Mouse (Mus musculus) heart, embryonic 13.5 days (tissue): Measurements from ENCODE around the gene Hmcn1. TPM values are rescaled to one million over a fixed set of nuclear protein-coding genes. Genes with fewer than 3 reads are reported as not detected.
A peak's percentile ranks its signal among the peaks of the same experiment; 100 is the strongest.

Experiments used
- ATAC-seq: fragments of 200-750 bp; cut with Nextera tagmentation; 2 replicates; pipeline ENCODE4 v1.8.0; 2017; ENCODE audit warnings: moderate TSS enrichment; ENCODE audit not compliant: insufficient number of reproducible peaks, low FRiP score, low TSS enrichment; ENCODE audit errors: extremely low read depth
- H3K27ac ChIP-seq: fragments of 300-500 bp; sonication (generic); replicated peaks from 2 replicates; pipeline ENCODE4 v1.5.1; 2015; ENCODE audit warnings: moderate library complexity, mild to moderate bottlenecking, inconsistent platforms
- H3K27me3 ChIP-seq: fragments of 300-500 bp; sonication (generic); replicated peaks from 2 replicates; pipeline ENCODE4 v1.6.1; 2015; ENCODE audit warnings: mild to moderate bottlenecking, inconsistent platforms
- H3K36me3 ChIP-seq: fragments of 300-500 bp; sonication (generic); 2 replicates; pipeline ENCODE4 v1.6.1; 2015; ENCODE audit warnings: mild to moderate bottlenecking, inconsistent platforms
- H3K4me1 ChIP-seq: fragments of 300-500 bp; sonication (generic); 2 replicates; pipeline ENCODE4 v1.6.1; 2015; ENCODE audit warnings: inconsistent platforms
- H3K4me2 ChIP-seq: fragments of 300-500 bp; sonication (generic); 2 replicates; pipeline ENCODE4 v1.6.1; 2015; ENCODE audit warnings: inconsistent platforms, mild to moderate bottlenecking, moderate library complexity
- H3K4me3 ChIP-seq: fragments of 300-500 bp; sonication (generic); 2 replicates; pipeline ENCODE4 v1.5.1; 2015; ENCODE audit warnings: moderate library complexity, mild to moderate bottlenecking, inconsistent platforms
- H3K9ac ChIP-seq: fragments of 300-500 bp; sonication (generic); 2 replicates; pipeline ENCODE4 v1.6.1; 2015; ENCODE audit warnings: inconsistent platforms, mild to moderate bottlenecking, moderate library complexity
- H3K9me3 ChIP-seq: fragments of 300-500 bp; sonication (generic); 2 replicates; pipeline ENCODE4 v1.6.1; 2016; ENCODE audit warnings: inconsistent platforms
- WGBS: fragments of 180-500 bp; shearing (Covaris S2); methylation state at CpG from one replicate; pipeline ENCODE4 v1.1.7; 2015; ENCODE audit warnings: mixed read lengths; 5-methylcytosine and 5-hydroxymethylcytosine counted together
- polyA plus RNA-seq: library from polyadenylated mRNA; unstranded; fragments of >200 nt; fragmentation: Nextera tagmentation; extraction: Ambion mirVana; gene quantifications from 2 replicates; pipeline ENCODE4 v1.2.1, GENCODE M21; 2015

Hmcn1 gene
- polyA plus RNA-seq, 1 experiment from 2014 or later = 19.0 TPM

- 65% methylated on average over 19 of the region's 19 CpGs for WGBS
- no peak for ATAC-seq
Observed at GRCm38 (mm10) chr1:151025049-151025773, 32.0 kb upstream of the Hmcn1 start.

GRCm38 (mm10) chr1:151019273-151019890 lies 26.1 kb upstream of the Hmcn1 start:
- no peak overlapping the region for H3K9ac ChIP-seq
- 0 out of 2 replicates have a peak, but pooled peaks cover 4% of the 10 kb centered on the region for H3K4me1 ChIP-seq
- H3K4me3 ChIP-seq = no peak overlapping the region
- H3K36me3 ChIP-seq = no peaks in the 10 kb centered on the region
- no peaks in the 10 kb centered on the region for H3K27me3 ChIP-seq
- H3K27ac ChIP-seq = no peak overlapping the region
- H3K4me2 ChIP-seq = no peak overlapping the region
- H3K9me3 ChIP-seq = no peaks in the 10 kb centered on the region
- ATAC-seq = no peak; the same call in 1 of the 2 replicates
- WGBS = 69% methylated on average over 2 of the region's 2 CpGs

More at GRCm38 (mm10) chr1:151025049-151025773, 32.0 kb upstream of the Hmcn1 start:
- no peaks in the 10 kb centered on the region for H3K9me3 ChIP-seq
- H3K4me2 ChIP-seq = peak overlapping the region; percentile 16
- H3K27me3 ChIP-seq = no peaks in the 10 kb centered on the region
- H3K9ac ChIP-seq = no peak overlapping the region
- H3K27ac ChIP-seq = peak overlapping the region; percentile 56
- no peaks in the 10 kb centered on the region for H3K36me3 ChIP-seq
- no peaks in the 10 kb centered on the region for H3K4me1 ChIP-seq
- H3K4me3 ChIP-seq = no peak overlapping the region

- ATAC-seq = no peak
- peaks cover 26% of the 10 kb centered on the region for H3K4me1 ChIP-seq
- H3K27me3 ChIP-seq = no peaks in the 10 kb centered on the region
- H3K27ac ChIP-seq = no peak overlapping the region
- H3K9me3 ChIP-seq = no peaks in the 10 kb centered on the region
- no peak overlapping the region for H3K4me3 ChIP-seq
- 25% methylated on average over 7 of the region's 7 CpGs for WGBS
- H3K36me3 ChIP-seq = no peaks in the 10 kb centered on the region
- H3K4me2 ChIP-seq = no peak overlapping the region
- H3K9ac ChIP-seq = no peak overlapping the region
Observed at GRCm38 (mm10) chr1:151011056-151011455, 17.8 kb upstream of the Hmcn1 start.

GRCm38 (mm10) chr1:151009115-151009797 lies 16.0 kb upstream of the Hmcn1 start:
- 28% methylated on average over 6 of the region's 6 CpGs for WGBS
- no peak overlapping the region; the same call in 1 of the 2 replicates for H3K27ac ChIP-seq
- H3K36me3 ChIP-seq = no peaks in the 10 kb centered on the region
- H3K4me1 ChIP-seq = peaks cover 26% of the 10 kb centered on the region
- ATAC-seq = no peak
- H3K9ac ChIP-seq = no peak overlapping the region
- no peaks in the 10 kb centered on the region for H3K9me3 ChIP-seq
- H3K27me3 ChIP-seq = no peaks in the 10 kb centered on the region
- H3K4me3 ChIP-seq = no peak overlapping the region
- no peak overlapping the region for H3K4me2 ChIP-seq

- Histone ChIP-seq H3K27me3 (no peaks in the 10 kb centered on the region), H3K4me3 (no peak overlapping the region), H3K9me3 (no peaks in the 10 kb centered on the region), H3K4me1 (peaks cover 35% of the 10 kb centered on the region), H3K36me3 (no peaks in the 10 kb centered on the region), H3K9ac (no peak overlapping the region), H3K4me2 (peak overlapping the region; percentile 43), H3K27ac (peak overlapping the region; percentile 80)
- ATAC-seq = no peak
- 34% methylated on average over 4 of the region's 4 CpGs for WGBS
Observed at GRCm38 (mm10) chr1:151007747-151008146, 14.5 kb upstream of the Hmcn1 start.

GRCm38 (mm10) chr1:151004007-151004406 lies 10.8 kb upstream of the Hmcn1 start:
- WGBS = 59% methylated on average over 5 of the region's 5 CpGs
- H3K4me1 ChIP-seq = peaks cover 53% of the 10 kb centered on the region
- H3K27ac ChIP-seq = no peak overlapping the region
- H3K9ac ChIP-seq = no peak overlapping the region
- H3K9me3 ChIP-seq = no peaks in the 10 kb centered on the region
- no peak overlapping the region for H3K4me2 ChIP-seq
- no peaks in the 10 kb centered on the region for H3K36me3 ChIP-seq
- H3K4me3 ChIP-seq = no peak overlapping the region
- no peaks in the 10 kb centered on the region for H3K27me3 ChIP-seq
- ATAC-seq = no peak

GRCm38 (mm10) chr1:151001868-151002428 lies 8.7 kb upstream of the Hmcn1 start:
- Histone ChIP-seq H3K4me3 (no peak overlapping the region), H3K27me3 (no peaks in the 10 kb centered on the region), H3K36me3 (no peaks in the 10 kb centered on the region), H3K4me2 (no peak overlapping the region), H3K27ac (peak overlapping the region; percentile 8), H3K4me1 (peaks cover 34% of the 10 kb centered on the region), H3K9me3 (no peaks in the 10 kb centered on the region), H3K9ac (no peak overlapping the region)
- no peak for ATAC-seq
- 49% methylated on average over 8 of the region's 8 CpGs for WGBS

GRCm38 (mm10) chr1:151000714-151001113 lies 7.5 kb upstream of the Hmcn1 start:
- ATAC-seq = no peak
- WGBS = 41% methylated on average over 13 of the region's 13 CpGs
- H3K4me2 ChIP-seq = peak overlapping the region; percentile 58
- peak overlapping the region; percentile 20 for H3K27ac ChIP-seq
- H3K9ac ChIP-seq = peak overlapping the region; percentile 41; the same call in 1 of the 2 replicates
- H3K4me3 ChIP-seq = 0 out of 2 replicates have a peak overlapping the region, but pooled peaks have one; percentile 3
- H3K27me3 ChIP-seq = no peaks in the 10 kb centered on the region
- peaks cover 6% of the 10 kb centered on the region; the same call in 1 of the 2 replicates for H3K9me3 ChIP-seq
- peaks cover 30% of the 10 kb centered on the region for H3K4me1 ChIP-seq
- no peaks in the 10 kb centered on the region for H3K36me3 ChIP-seq

GRCm38 (mm10) chr1:150994612-150995011 lies 1.4 kb upstream of the Hmcn1 start:
- H3K27ac ChIP-seq = no peak overlapping the region
- no peak for ATAC-seq
- WGBS = 73% methylated on average over 2 of the region's 2 CpGs

GRCm38 (mm10) chr1:150992711-150993161 lies 499 bp downstream of the Hmcn1 start:
- H3K4me2 ChIP-seq = peak overlapping the region; percentile 85
- no peak for ATAC-seq

More at GRCm38 (mm10) chr1:150994612-150995011, 1.4 kb upstream of the Hmcn1 start:
- H3K9me3 ChIP-seq = peaks cover 6% of the 10 kb centered on the region; the same call in 1 of the 2 replicates
- H3K4me3 ChIP-seq = no peak overlapping the region
- H3K4me1 ChIP-seq = peaks cover 23% of the 10 kb centered on the region
- no peaks in the 10 kb centered on the region for H3K36me3 ChIP-seq
- no peak overlapping the region for H3K9ac ChIP-seq
- no peak overlapping the region for H3K4me2 ChIP-seq
- H3K27me3 ChIP-seq = no peaks in the 10 kb centered on the region

More at GRCm38 (mm10) chr1:150992711-150993161, 499 bp downstream of the Hmcn1 start:
- 1% methylated on average over 6 of the region's 6 CpGs for WGBS
- H3K9me3 ChIP-seq = peaks cover 6% of the 10 kb centered on the region; the same call in 1 of the 2 replicates
- H3K27me3 ChIP-seq = no peaks in the 10 kb centered on the region
- H3K27ac ChIP-seq = peak overlapping the region; percentile 95
- H3K36me3 ChIP-seq = no peaks in the 10 kb centered on the region
- H3K9ac ChIP-seq = peak overlapping the region; percentile 95
- peaks cover 42% of the 10 kb centered on the region for H3K4me1 ChIP-seq
- peak overlapping the region; percentile 82 for H3K4me3 ChIP-seq
